Mouse (Mus musculus) cerebellum, postnatal 14 days (tissue): ENCODE results near the gene Ltn1.

Source experiments
- DNase-seq, 2 experiments: peaks; one replicate each; pipeline ENCODE4 v3.0.0; 2021; ENCODE audit warnings: mixed read lengths in 2 of 2

Ltn1 gene

GRCm38 (mm10) chr16:87432033-87432814 is at the start of gene Ltn1:
TSS of gene Ltn1 (minus strand) at chr16:87432612.
- peak; percentile 98 to 99 for DNase-seq

- DNase-seq, result no peak
Observed at GRCm38 (mm10) chr16:87470579-87470978, 38.2 kb upstream of the Ltn1 start.

GRCm38 (mm10) chr16:87458752-87459151 is 26.3 kb upstream of the Ltn1 start:
- DNase-seq, result peak in 1 of 2 experiments; percentile 28

DNA sequence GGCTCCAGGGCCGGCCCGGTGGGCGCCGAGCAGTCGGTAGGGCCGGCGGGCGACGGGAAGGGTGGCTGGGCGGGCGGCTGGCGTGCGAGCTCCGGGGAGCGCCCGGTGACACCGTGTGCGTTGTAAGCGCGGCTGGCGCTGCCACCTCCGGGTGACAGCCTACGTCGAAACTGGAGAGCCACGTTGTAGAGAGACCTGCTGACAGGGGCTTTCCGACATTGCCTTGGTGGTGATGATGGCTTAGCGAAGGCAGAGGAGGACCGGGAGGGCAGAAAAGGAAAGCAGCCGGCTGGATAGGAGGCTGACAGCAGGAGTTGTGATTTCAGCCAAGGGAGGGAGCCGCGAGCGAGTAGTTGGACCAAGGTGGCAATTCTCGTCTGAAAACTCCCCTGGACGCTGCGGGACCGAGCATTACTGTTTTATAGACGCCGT is 22.8 kb upstream of the Ltn1 start:
- DNase-seq, result peak in 1 of 2 experiments; percentile 49

GRCm38 (mm10) chr16:87454419-87455179 is 22.2 kb upstream of the Ltn1 start, which contains the start of gene Usp16:
TSS of gene Usp16 (plus strand) at chr16:87454703.
- peak; percentile 92 to 93 for DNase-seq

- no peak for DNase-seq
Observed at GRCm38 (mm10) chr16:87453226-87453625, 20.8 kb upstream of the Ltn1 start.

DNA sequence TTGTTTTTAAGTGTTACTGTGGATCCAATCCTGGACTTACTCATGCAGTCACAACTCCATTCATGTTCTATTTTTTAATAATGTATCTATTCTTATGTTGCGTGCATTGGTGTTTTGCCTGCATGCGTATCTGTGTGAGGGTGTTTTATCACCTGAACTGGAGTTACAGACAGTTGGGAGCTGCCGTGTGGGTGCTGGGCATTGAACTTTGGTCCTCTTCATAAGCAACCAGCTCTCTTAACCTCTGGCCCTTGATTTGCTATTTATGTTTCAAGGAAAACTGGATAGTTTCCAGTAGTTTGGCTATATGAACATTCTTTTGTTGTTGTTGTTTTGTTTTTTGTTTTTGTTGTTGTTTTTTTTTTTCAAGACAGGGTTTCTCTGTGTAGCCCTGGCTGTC is 13.1 kb upstream of the Ltn1 start:
- no peak for DNase-seq

GRCm38 (mm10) chr16:87445110-87445509 is 12.7 kb upstream of the Ltn1 start:
- DNase-seq, result no peak

DNA sequence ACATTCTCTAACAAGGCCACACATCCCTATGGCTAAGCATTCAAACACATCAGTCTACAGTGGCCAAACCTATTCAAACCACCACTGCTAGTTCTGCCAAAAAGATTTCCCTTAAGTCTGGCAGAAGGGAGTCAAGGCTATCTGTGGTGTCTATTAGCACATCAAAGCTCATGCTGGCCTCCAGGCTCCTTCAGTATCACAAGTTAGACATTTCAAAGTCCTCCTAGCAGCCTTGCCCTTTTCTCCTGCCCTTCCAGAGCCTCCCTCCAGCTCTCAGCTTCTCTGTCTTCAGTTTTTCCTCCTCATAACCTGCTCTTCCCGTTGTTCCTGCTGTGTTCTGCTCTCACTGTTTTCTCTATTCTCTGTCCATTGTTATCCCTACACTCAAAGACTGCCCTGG is 11.7 kb upstream of the Ltn1 start:
- DNase-seq, result no peak

- no peak for DNase-seq
Observed at GRCm38 (mm10) chr16:87443245-87443644, 10.8 kb upstream of the Ltn1 start.

DNA sequence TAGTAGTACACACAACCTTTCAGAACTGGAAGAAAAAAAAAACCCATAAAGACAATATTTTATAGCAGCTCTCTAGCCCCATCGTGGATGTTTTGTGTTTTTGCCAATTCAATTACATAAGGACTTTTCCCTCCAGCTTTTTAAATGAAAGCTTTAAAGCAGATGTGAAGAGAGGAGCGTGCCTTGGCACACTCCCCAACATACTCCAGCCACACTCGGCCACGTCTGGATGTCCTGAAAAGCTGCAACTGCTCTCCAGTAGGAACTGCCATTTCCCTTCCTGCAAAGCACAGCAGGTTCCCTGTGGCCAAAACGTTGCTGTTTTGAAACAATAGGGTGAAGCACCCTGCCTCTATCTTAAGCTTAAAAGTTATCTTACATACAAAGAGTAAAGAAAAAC is 9.9 kb upstream of the Ltn1 start:
- no peak for DNase-seq

DNA sequence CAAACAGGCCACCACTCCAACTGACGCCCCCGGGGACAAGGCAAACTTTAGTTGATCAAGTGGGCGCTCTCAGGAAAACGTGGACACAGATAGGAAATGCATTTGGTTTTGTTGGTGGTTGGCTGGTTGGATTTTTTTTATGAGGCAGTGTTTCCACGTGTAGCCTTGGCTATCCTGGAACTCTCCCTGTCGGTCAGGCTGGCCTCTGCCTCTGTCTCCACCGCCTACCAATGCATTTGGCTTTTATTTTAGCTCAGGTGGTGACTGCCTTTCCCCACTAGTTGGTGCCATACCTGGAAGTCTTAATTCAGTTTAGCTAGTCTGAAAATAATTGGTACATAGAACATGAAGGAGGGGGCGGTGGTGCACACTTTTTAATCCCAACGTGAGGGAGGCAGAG is 8.7 kb upstream of the Ltn1 start:
- DNase-seq, result peak; percentile 27 to 29

DNA sequence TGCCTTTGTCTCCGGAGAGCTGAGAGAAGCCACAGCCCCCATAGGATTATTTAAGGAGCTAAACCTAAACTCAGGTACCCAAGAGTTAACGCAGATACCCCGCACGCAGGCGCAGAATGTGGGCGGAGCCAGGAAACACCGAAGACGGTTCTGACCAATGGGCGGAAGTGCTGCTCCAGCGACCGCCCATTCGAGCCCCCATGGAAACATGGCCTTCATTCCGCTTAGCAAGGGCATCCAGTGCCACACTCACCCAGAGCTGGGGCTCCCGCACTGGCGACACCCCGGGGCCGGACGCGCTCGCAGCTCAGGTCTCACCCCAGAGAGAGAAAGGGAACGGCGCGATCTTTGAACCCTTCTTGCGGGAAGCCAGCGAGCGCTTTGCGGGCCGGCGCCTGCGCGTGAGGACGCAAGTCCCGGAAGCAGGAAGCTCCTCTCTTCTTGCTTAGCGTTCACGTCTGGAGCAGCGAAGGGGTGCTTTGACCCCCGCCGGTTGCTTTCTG is 7.8 kb upstream of the Ltn1 start, which contains the start of gene Rwdd2b:
TSS of gene Rwdd2b (minus strand) at position 390 of the 503 bp plus-strand sequence.
- DNase-seq, result peak; percentile 94 to 95

DNA sequence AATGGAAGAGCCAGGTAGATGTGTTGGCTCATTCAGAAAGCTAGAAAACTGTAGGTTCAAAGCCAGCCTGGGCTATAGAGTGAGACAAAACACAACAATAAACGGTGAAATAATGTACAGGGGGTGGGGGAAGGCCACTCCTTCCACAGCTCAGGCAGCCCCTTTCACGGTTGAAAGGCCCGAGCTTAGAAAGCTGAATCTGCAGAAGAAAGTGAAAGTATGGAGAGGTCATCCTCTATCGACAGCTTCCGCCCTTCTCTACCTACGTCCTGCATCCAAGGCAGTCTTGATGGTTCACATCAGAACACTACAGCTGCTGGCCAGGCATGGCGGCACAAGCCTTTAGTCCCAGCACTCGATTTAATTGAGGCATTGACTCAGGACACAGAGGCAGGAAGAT is 6.3 kb upstream of the Ltn1 start:
- DNase-seq, result no peak

GRCm38 (mm10) chr16:87437096-87437495 is 4.7 kb upstream of the Ltn1 start:
- no peak for DNase-seq

- no peak for DNase-seq
Observed at GRCm38 (mm10) chr16:87435411-87436205, 3.2 kb upstream of the Ltn1 start.

GRCm38 (mm10) chr16:87434946-87435345 is 2.5 kb upstream of the Ltn1 start:
- DNase-seq, result no peak

GRCm38 (mm10) chr16:87434266-87434665 is 1.9 kb upstream of the Ltn1 start:
- DNase-seq, result no peak

DNA sequence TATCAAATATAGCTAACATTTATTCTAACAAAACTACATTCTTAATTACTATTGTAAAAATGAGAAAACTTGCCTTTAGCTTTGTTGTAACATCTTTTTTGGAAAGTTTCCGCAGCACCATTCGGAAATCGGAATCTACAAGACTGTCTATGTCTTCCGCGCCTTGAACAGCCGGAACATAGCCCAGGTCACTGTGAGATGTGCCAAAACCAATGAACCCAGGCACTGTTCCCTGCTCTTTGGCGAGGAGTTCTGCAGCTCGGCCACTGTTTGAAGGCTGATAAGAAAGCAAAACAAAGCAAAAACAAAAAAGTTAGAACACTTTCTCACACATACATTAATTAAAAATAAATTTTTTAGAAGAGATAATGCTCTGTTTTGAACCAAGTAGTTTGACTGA is 4.9 kb downstream of the Ltn1 start:
- DNase-seq, result no peak

DNA sequence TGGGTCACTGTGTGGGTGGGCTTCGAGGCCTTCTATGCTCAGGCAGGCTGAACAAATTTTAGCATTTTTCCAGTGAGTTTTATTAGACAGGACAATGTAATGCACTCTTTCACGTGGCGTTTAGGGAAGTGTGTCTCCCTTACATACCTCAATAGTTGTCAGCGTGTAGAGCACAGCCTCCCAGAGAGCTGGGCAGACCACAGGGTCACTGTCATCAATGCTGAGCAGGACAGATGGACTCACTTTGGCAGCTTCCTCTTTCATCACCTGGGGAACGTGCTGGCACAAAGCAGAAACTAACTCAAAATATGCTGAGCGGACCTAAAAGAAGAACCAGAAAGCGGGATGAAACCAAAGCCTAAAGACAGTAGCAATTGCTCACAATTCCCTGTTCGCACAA is 11.8 kb downstream of the Ltn1 start:
- DNase-seq, result no peak

DNA sequence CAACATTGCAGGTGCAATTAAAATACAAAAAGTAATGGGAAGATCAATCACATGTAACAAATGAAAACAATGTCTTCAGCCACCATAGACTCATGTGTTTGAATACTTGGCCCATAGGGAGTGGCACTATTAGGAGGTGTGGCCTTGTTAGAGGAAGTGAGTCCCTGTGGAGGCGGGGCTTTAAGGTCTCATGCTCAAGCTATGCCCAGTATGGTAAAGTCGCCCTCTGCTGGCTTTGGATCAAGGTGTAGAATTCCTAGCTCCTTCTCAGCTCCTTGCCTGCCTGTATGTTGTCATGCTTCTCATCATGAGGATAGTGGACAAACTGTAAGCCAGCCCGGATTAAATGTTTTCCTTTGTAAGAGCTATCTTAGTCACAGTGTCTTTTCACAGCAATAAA is 27.4 kb downstream of the Ltn1 start:
- peak in 1 of 2 experiments; percentile 17 for DNase-seq

DNA sequence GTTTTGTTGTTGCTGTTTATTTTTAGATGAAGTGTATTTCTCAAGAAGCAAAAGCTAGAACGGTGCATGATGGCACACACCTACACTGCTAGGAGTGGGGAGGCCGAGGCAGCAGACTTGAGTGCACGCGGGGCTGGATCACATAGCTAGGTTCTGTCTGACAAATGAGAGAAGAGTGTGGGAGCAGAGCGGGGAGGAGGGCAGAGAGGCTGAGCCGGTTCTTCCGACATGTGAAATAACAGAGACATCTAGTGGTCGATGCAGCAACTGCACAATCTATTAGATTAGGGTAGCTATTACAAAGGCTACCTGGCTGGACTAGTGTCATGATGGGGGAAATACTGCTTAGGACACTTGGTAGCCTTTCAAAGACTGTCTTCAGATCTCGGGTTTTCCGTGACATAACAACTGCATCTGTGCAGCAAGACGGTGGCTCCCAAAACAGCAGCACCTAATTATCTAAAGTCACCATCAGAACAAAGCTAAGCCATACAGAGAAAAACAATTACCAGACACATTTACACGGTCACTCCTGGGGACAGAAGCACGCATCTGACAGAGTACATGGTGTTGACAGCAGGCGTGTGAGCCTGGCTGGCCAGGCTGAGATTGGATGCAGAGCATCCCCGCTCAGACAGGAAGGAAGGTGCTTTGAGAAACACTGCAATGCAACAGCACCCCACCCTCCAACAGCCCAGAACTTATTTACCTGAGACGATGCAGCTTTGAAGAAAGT is 38.4 kb downstream of the Ltn1 start:
- peak; percentile 81 to 84 for DNase-seq
